Mouse (Mus musculus) thymus, adult 2 months (tissue): ENCODE measurements around the gene Cspg5. TPM values are rescaled to one million over a fixed set of nuclear protein-coding genes. Genes with fewer than 3 reads are reported as not detected.

Experiments used
- DNase-seq: peaks from one replicate; pipeline ENCODE4 v3.0.0; 2021
- H3K27ac ChIP-seq: fragments of 200-500 bp; 2 replicates; pipeline ENCODE4 v1.5.1; 2012; ENCODE audit warnings: low read length, control low read depth; ENCODE audit not compliant: control insufficient read depth, insufficient read depth
- H3K27me3 ChIP-seq: fragments of 200-500 bp; 2 replicates; pipeline ENCODE4 v1.6.1; 2012; ENCODE audit warnings: mild to moderate bottlenecking, low read length, moderate library complexity, mixed read lengths; ENCODE audit not compliant: control insufficient read depth, insufficient read depth
- H3K36me3 ChIP-seq: fragments of 200-500 bp; 2 replicates; pipeline ENCODE4 v1.6.1; 2012; ENCODE audit warnings: mild to moderate bottlenecking, low read length, moderate library complexity; ENCODE audit not compliant: control insufficient read depth, insufficient read depth
- H3K4me1 ChIP-seq: fragments of 200-500 bp; replicated peaks from 2 replicates; pipeline ENCODE4 v1.6.1; 2012; ENCODE audit warnings: low read length; ENCODE audit not compliant: control insufficient read depth, insufficient read depth
- H3K4me3 ChIP-seq: fragments of 200-500 bp; 2 replicates; pipeline ENCODE4 v1.5.1; 2012; ENCODE audit warnings: mild to moderate bottlenecking, low read length, control low read depth, moderate library complexity; ENCODE audit not compliant: control insufficient read depth, insufficient read depth
- CTCF ChIP-seq: fragments of 200-500 bp; IDR thresholded peaks from 2 replicates; pipeline ENCODE4 v1.5.1; 2012; ENCODE audit warnings: mild to moderate bottlenecking, control low read depth, low read length, moderate library complexity, borderline replicate concordance; ENCODE audit not compliant: control insufficient read depth, poor library complexity, insufficient read depth; ENCODE audit errors: extremely low read depth
- POLR2A ChIP-seq: fragments of 200-500 bp; IDR thresholded peaks from 2 replicates; pipeline ENCODE4 v1.6.1; 2012; ENCODE audit warnings: mild to moderate bottlenecking, low read length, control low read depth, moderate library complexity; ENCODE audit not compliant: control insufficient read depth, poor library complexity, insufficient read depth; ENCODE audit errors: extremely low read depth
- WGBS: fragments of 180-500 bp; shearing (Covaris S2); methylation state at CpG from one replicate; pipeline ENCODE4 v1.1.7; 2018; 5-methylcytosine and 5-hydroxymethylcytosine counted together
- polyA plus RNA-seq: library from polyadenylated mRNA; depleted of rRNA; stranded (reverse); fragments of >200 nt; gene quantifications from 2 replicates; pipeline ENCODE4 v1.2.3, GENCODE M21; 2012

Gene Cspg5
- polyA plus RNA-seq, 1 experiment, result 0.61 TPM

DNA sequence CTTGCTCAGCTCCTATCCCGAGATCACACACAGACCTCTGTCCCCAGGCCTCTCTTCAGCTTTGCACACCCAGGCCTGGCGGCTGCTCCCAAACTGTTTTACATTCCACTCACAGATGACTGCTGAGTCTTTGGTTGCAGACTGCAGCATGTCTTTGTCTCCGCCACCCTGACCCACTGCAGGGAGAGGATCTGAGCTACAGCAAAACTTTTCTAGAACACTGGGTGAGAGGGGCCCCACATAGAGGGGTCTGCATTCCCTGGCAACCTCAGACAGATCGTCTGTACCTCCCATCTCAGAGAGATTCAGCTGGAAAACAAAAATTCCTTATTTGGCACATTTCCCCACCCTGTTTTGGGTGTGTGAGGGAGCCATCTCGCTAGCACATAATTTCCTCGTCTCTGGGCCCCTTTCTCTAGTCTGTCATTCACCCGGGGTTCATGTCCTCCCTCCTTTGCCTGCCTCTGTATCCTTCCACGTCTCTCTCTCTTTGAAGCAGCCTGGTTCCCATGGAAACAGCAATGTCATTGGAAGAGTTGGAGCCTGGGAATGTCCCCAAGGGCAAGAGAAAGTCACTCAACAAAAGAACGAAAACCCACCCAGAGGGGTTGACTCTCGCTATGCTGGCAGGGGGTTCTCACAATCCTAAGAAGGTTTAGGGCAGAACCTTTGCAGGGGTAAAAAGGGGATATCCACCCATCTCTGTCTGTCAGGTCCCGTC lies 6.4 kb downstream of the Cspg5 start:
- Histone ChIP-seq H3K27ac (no peak overlapping the region), H3K27me3 (peaks cover 7% of the 10 kb centered on the region; the same call in 1 of the 2 replicates), H3K4me1 (peaks cover 11% of the 10 kb centered on the region), H3K4me3 (no peak overlapping the region), H3K36me3 (no peaks in the 10 kb centered on the region)
- TF ChIP-seq CTCF (no peak), POLR2A (no peak)
- 75% methylated on average over 11 of the region's 11 CpGs for WGBS
- DNase-seq, result no peak

- DNase-seq, result no peak
- H3K36me3 ChIP-seq, result no peaks in the 10 kb centered on the region
- no peak overlapping the region for H3K4me3 ChIP-seq
- H3K27ac ChIP-seq, result no peak overlapping the region
- WGBS, result 93% methylated on average over 14 of the region's 14 CpGs
- H3K4me1 ChIP-seq, result peaks cover 4% of the 10 kb centered on the region
- H3K27me3 ChIP-seq, result peaks cover 6% of the 10 kb centered on the region; the same call in 1 of the 2 replicates
- TF ChIP-seq CTCF (no peak), POLR2A (no peak)
These were observed 7.2 kb downstream of the Cspg5 start for GRCm38 (mm10) chr9:110250776-110251175.

DNA sequence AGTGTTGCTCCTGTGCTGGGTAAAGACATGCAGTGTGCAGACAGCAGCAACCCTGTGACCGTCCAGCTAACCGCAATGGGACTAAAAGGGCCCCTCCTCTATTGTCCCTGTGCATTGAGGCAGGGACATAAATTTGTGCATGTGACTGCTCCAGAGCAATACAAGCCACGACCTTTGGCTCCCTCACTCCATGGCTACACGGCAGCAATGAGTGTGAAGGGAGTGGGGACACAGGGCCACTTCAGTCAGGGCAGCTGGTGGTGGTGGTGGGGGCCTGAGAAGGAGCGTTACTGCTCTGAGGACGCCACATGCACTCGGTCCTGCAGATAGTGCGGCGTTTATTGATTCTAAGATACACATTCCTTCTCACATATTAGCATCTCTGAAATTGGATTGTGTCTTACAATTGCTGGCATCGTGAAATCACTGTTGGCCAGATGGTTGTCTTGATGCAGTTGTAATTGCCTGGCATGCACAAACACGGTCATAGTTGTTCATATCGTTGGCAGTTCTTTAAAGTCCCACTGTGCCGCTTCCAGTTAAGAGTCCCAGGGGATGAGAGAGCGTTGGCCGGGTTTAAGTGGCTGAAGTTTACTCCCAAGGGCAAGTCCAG lies 11.9 kb downstream of the Cspg5 start:
- H3K4me3 ChIP-seq, result no peak overlapping the region
- DNase-seq, result no peak
- no peaks in the 10 kb centered on the region for H3K27me3 ChIP-seq
- H3K4me1 ChIP-seq, result no peaks in the 10 kb centered on the region
- no peaks in the 10 kb centered on the region for H3K36me3 ChIP-seq
- TF ChIP-seq CTCF (no peak), POLR2A (no peak)
- WGBS, result 86% methylated on average over 15 of the region's 15 CpGs
- no peak overlapping the region for H3K27ac ChIP-seq

DNA sequence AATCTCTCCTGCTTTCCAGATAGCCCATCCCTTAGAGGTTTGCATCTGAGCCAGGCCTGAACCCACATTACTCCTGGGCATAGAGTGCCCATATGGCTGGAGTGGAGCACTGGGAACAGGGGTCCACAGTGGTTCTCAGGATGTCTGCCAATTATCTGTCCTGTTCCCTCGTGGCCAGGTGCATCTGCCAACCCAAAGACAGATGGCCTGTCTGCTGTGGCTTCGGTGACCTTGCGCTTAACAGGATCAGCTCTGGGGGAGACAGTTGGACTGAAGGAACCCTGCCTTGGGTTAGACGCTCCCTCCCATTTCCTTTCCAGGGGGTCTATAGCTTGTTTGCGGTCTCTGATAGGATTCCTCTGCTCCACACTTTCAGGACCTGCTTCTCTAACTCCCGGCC lies 15.1 kb downstream of the Cspg5 start:
- TF ChIP-seq CTCF, result no peak
- no peak for TF ChIP-seq POLR2A
- H3K36me3 ChIP-seq, result no peaks in the 10 kb centered on the region
- no peak for DNase-seq
- H3K4me3 ChIP-seq, result no peak overlapping the region
- WGBS, result 64% methylated on average over 6 of the region's 6 CpGs
- no peak overlapping the region for H3K27ac ChIP-seq
- no peaks in the 10 kb centered on the region for H3K4me1 ChIP-seq
- H3K27me3 ChIP-seq, result no peaks in the 10 kb centered on the region

GRCm38 (mm10) chr9:110259118-110259517 lies 15.5 kb downstream of the Cspg5 start:
- no peak for TF ChIP-seq CTCF
- TF ChIP-seq POLR2A, result no peak
- no peak overlapping the region for H3K27ac ChIP-seq
- H3K36me3 ChIP-seq, result no peaks in the 10 kb centered on the region
- H3K27me3 ChIP-seq, result no peaks in the 10 kb centered on the region
- no peak for DNase-seq
- H3K4me1 ChIP-seq, result no peaks in the 10 kb centered on the region
- H3K4me3 ChIP-seq, result no peak overlapping the region
- WGBS, result 88% methylated on average over 3 of the region's 3 CpGs

- Histone ChIP-seq H3K4me1 (no peaks in the 10 kb centered on the region), H3K4me3 (no peak overlapping the region), H3K27ac (no peak overlapping the region), H3K27me3 (no peaks in the 10 kb centered on the region), H3K36me3 (no peaks in the 10 kb centered on the region)
- TF ChIP-seq POLR2A, result no peak
- no peak for TF ChIP-seq CTCF
- WGBS, result 90% methylated on average over 8 of the region's 8 CpGs
- no peak for DNase-seq
These were observed 19.6 kb downstream of the Cspg5 start for GRCm38 (mm10) chr9:110263181-110263580.

DNA sequence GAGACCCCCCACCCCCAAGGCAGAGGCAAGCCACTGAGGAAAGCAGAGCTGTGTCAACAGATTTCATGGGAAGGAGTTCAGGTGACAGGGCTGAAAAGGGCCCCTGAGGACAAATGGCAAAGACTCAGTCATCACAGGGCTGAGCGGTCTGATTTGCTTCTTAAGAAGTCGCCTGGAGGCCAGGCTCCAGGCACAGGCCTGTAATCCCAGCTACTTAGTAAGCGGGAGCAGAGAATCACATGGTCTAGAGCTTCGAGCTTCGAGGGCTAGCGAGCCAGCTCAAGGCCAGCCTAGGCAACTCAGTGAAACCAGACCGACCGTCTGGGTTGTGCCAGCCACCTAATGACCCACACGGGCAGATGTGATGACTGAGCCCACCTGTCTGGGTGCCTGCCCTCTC lies 21.4 kb downstream of the Cspg5 start:
- H3K27me3 ChIP-seq, result no peaks in the 10 kb centered on the region
- no peak overlapping the region for H3K27ac ChIP-seq
- DNase-seq, result no peak

More for the DNA sequence above, 21.4 kb downstream of the Cspg5 start:
- whole genome bisulfite sequencing, result 90% methylated on average over 9 of the region's 9 CpGs
- no peak for TF ChIP-seq POLR2A
- TF ChIP-seq CTCF, result 0 out of 2 replicates have a peak, but pooled peaks have one; percentile 8
- H3K36me3 ChIP-seq, result no peaks in the 10 kb centered on the region
- H3K4me1 ChIP-seq, result no peaks in the 10 kb centered on the region
- H3K4me3 ChIP-seq, result no peak overlapping the region
